Mouse (Mus musculus): ENCODE results near the gene Ly6g5c.

The Ly6g5c gene

DNA sequence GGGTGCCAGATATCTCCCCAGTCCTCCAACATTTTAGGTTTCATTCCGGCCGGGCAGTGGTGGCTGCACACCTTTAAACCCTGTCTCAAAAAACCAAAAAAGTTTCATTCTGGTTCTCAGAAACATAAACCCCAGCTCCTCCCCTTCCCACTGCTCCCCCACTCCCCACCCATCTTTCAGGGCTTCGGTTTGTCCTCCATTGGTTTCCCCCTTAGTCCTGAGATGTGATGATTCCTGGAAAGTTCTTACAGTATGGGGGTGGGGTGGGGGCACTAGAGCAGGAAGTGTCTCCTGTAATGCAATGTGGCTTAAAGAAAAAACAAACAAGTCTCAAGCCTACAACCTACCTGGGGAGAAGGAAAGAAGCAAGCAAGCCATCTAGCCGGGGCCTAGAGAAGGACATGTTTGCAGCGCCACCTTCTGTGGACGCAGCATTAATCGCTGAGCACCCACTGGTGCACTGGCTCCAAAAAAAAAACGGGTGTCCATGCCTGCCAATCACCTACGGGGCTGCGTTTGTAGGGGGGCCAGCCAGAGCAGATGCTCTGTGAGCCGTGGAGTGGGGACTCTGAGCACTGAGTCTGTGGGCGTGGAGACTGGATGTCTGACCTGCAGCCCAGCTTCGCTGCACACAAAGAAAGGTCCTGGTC lies 2.2 kb upstream of the Ly6g5c start:
- in situ Hi-C loops (cut with MseI, MboI): loop anchor here (5.0 to 25.0 kb wide), 2 partner anchors 84 to 94 kb away; partner anchors contain the start of genes Vars (in 1 of the 2) and Vwa7 (in 1 of the 2)

- in situ Hi-C loops (cut with MseI, MboI): loop anchor here (5.0 to 25.0 kb wide), 2 partner anchors 84 to 94 kb away; partner anchors contain the start of genes Vars (in 1 of the 2) and Vwa7 (in 1 of the 2)
These were observed 1.6 kb upstream of the Ly6g5c start for GRCm38 (mm10) chr17:35106522-35106921.

DNA sequence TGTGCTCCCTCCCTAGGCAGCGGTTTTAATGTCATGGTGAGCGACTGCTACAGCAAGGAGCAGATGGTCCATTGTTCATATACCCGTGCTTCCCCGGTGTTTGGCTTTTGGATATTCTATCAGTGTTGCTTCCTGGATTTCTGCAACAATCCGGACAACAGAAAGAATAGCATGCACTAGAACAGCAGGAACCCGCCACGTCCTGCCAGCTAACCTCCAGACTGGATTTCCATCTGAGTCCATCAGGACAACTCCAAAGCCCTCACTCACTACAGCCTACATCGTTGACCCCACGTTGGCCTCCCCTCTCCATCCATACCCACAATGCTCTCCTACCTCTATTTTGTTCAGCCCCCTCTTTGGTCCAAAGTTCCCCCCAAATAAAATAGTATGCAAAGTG lies 3.7 kb downstream of the Ly6g5c start:
- in situ Hi-C loops (cut with MseI, MboI): loop anchor here in 1 of 2 experiments (25.0 kb wide), 1 partner anchor 99 kb away; the partner anchor contains the start of genes Vars and Vwa7

DNA sequence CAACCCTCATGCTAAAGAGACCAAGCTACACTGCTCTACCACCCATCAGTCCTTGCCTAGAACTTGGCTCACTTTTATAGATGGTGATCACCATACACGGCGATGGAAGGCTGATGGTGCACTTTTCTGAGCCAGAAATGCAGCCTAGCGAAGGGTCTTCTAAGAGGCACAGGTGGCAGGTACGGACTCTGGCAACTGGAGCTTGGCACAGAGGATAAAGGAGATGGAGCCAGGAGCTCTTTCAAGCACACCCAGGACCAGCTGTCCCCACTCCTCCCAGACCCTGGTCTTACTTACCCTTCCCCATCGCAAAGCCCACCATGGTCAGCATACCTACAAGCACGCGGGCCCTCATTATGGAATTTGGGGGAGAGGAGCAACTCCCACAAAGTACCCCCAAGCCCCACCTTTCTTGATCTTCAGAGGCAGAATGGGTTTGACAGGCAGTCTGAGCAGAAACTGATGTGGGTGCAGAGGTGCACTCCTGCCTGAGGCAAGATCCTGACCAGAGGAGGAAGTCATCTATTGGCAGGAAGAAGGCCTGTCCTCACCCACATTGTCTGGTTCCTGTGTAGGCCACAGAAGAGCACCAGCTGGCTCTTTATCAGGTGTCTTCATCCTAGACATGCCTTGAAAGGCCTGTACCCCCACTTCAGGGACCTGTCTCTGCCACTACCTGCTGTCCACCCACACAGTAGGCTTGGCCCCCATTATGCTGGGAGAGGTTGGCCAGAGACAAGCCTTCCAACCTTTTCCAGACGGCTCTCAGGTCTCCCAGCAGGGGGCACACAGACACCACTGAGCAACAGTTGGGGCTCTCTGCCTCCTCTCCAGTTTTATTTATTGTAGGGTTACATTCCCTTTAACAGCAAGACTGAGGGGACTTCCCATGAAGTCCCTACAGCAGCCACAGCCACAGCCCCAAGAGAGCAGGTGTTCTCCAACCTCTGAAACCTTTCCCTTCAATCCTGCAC lies 7.3 kb downstream of the Ly6g5c start, which contains the start of gene Ly6g5b:
Ly6g5b (minus strand) TSS at position 383 of the 974 bp plus-strand sequence.
- in situ Hi-C loops (cut with MseI, MboI): loop anchor here in 1 of 2 experiments (25.0 kb wide), 1 partner anchor 103 kb away; the partner anchor contains the start of genes Vars and Vwa7

- in situ Hi-C loops (cut with MseI, MboI): loop anchor here in 1 of 2 experiments (25.0 kb wide), 1 partner anchor 108 kb away; the partner anchor contains the start of genes Vars and Vwa7
These were observed 12.7 kb downstream of the Ly6g5c start for GRCm38 (mm10) chr17:35120745-35121142.

GRCm38 (mm10) chr17:35121143-35121799 lies 13.2 kb downstream of the Ly6g5c start, which contains the start of gene Gpank1:
TSS of gene Gpank1 (plus strand) at chr17:35121455.
- in situ Hi-C loops (cut with MseI, MboI): loop anchor here in 1 of 2 experiments (25.0 kb wide), 1 partner anchor 109 kb away; the partner anchor contains the start of genes Vars and Vwa7

GRCm38 (mm10) chr17:35121871-35122303 lies 13.8 kb downstream of the Ly6g5c start, which contains the start of gene Csnk2b:
TSS of gene Csnk2b (minus strand) at chr17:35122053.
- in situ Hi-C loops (cut with MseI, MboI): loop anchor here in 1 of 2 experiments (25.0 kb wide), 1 partner anchor 110 kb away; the partner anchor contains the start of genes Vars and Vwa7

DNA sequence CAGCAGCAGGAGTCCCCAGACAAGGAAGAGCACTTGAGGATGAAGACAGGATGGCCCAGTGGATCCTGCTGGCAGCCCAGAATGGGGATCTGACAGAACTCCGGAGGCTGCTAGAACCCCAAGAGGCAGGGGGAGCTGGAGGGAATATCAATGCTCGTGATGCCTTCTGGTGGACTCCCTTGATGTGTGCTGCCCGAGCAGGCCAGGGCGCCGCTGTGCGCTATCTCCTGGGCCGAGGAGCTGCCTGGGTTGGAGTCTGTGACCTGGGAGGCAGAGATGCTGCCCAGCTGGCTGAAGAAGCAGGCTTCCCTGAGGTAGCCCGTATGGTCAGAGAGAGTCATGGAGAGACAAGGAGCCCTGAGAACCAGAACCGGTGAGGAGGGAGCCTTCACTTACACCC lies 15.2 kb downstream of the Ly6g5c start:
- in situ Hi-C loops (cut with MseI, MboI): loop anchor here in 1 of 2 experiments (25.0 kb wide), 1 partner anchor 111 kb away; the partner anchor contains the start of genes Vars and Vwa7

GRCm38 (mm10) chr17:35124261-35124896 lies 16.3 kb downstream of the Ly6g5c start:
- in situ Hi-C loops (cut with MseI, MboI): loop anchor here in 1 of 2 experiments (25.0 kb wide), 1 partner anchor 112 kb away; the partner anchor contains the start of genes Vars and Vwa7

- in situ Hi-C loops (cut with MseI, MboI): no loop called here
These were observed 17.0 kb downstream of the Ly6g5c start for GRCm38 (mm10) chr17:35125081-35125480.

DNA sequence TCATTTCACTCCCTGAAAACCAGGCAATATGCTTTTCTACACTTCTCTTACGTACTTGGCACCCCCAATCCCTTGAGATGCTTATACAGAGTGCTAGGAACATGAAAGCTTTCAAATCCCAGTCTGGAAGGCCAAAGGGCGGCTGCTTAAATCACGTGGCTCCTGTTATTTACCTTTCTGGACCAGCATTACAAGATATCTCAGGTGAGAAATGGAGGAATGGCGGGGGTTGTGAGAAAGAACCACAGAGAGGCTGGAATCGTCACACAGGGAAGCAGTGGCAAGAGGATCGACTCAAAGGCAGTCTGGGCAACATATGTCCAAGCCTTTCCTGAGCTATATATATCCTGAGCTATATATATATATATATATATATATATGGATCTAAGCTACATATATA lies 17.5 kb downstream of the Ly6g5c start:
- in situ Hi-C loops (cut with MseI, MboI): no loop called here

GRCm38 (mm10) chr17:35126206-35126611 lies 18.1 kb downstream of the Ly6g5c start, which contains the start of gene D17H6S53E:
TSS of gene D17H6S53E (plus strand) at chr17:35126373.
- in situ Hi-C loops (cut with MseI, MboI): no loop called here

DNA sequence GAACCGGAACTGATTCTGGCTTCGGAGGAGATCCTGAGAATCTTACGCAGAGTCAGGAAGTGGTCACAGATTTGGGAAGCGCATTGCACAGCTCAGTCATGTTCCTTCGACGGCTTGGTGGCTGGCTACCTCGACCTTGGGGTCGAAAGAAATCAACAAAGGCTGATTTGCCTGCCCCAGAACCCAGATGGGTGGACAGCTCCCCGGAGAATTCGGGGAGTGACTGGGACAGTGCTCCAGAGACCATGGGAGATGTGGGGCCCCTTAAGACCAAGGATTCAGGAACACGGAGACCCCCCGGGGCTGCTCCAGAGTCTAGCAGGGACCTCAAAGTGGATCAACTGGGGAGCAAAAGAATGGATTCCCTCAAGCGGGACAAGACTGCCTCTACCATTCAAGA lies 18.9 kb downstream of the Ly6g5c start:
- in situ Hi-C loops (cut with MseI, MboI): no loop called here

GRCm38 (mm10) chr17:35128996-35129395 lies 20.9 kb downstream of the Ly6g5c start:
- in situ Hi-C loops (cut with MseI, MboI): no loop called here

DNA sequence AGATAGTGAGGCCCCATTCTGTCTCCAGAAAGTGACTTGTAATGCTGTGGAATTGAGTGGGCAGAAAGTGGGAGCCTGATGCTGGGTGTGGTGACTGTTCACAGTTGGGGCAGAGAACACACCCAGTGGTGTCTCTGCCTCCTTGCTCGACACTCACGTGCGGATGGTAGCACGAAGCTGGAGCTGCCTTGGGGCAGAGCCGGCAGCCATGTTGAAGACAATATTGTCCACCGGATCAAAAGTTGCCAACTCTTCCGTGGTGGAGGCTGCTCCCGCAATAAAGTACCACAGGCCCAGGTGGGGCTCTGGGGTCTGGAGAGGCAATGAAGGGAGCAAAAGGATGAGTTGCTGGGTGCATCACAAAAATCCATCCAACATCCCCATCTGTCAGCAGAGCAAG lies 23.0 kb downstream of the Ly6g5c start:
- in situ Hi-C loops (cut with MseI, MboI): no loop called here

DNA sequence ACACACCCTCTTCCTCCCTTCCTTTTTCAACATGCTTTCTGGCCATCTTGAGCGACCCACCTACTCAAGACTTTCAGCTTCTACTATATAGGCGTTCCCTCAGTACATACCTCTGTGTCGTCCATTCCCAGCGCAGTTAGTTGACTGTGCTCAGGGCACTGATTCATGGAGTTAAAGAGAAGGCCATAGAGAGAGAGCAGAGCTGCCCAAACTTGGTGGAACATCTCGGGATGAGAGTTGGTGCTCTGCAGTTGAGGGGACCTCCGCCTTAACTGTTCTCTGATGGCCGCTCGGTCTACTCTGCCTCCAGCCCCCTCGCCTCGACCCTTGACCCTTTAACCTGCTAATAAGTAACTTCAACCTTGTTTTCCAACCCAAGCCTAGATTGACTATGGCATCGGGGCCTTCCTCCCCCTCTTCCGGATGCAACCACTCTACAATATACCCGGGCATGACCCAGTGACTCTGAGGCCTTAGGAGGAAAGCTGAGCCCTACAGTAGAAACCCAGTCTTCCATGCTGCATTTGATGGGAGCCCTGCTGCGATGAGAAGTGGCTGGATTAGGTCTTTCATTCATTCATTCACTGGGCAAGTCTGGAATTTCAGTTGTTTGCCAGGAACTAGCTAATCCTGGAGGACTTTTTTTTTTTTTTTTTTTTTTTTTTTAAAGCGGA lies 23.6 kb downstream of the Ly6g5c start, which contains the start of gene Apom:
Apom (minus strand) TSS at position 551 of the 674 bp plus-strand sequence.
- in situ Hi-C loops (cut with MseI, MboI): no loop called here

- in situ Hi-C loops (cut with MseI, MboI): no loop called here
These were observed 24.1 kb downstream of the Ly6g5c start for GRCm38 (mm10) chr17:35132174-35132560.

DNA sequence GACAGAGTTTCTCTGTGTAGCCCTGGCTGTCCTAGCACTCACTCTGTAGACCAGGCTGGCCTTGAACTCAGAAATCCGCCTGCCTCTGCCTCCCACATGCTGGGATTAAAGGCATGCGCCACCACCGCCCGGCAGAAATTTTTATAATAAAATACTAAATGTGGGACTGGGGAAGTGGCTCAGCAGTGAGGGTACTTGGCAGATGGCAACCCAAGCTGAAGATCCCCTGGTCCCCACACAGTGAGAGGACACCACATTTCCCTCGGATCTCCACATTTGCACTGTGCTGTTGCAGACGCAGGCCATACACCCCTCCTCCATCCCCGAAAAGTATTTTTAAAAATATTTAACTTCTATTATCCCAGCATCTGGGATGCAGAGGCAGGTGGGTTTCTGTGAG lies 25.4 kb downstream of the Ly6g5c start:
- in situ Hi-C loops (cut with MseI, MboI): no loop called here

GRCm38 (mm10) chr17:35134801-35135590 lies 26.9 kb downstream of the Ly6g5c start, which contains the start of gene Bag6:
TSS of gene Bag6 (plus strand) at chr17:35135178.
- in situ Hi-C loops (cut with MseI, MboI): no loop called here

Data from mouse trophoblast stem cell (cell line).